ENCODE assay signal across 12 mouse cellular contexts in genomic region chr13:59801000-59801399, GRCm38 (mm10). TPM values are rescaled to one million over a fixed set of nuclear protein-coding genes. Genes with fewer than 3 reads are reported as not detected.
A peak's percentile ranks its signal among the peaks of the same experiment; 100 is the strongest.
DNase-seq lines count a peak whose midpoint lies in the region; ATAC-seq and TF ChIP-seq lines count a peak whose summit lies in the region.
"Had no signal": no experiment of that assay in that cellular context is flagged by ENCODE, and none has a peak within 500 bp of the region (broad histone marks: within the 10 kb centered on the region; RNA-seq: fewer than 3 reads in every experiment).

No protein-coding gene starts in this region.

- peaks cover 100% of the 10 kb centered on the region for H3K36me3 ChIP-seq in heart, postnatal 0 days (replicated peaks; ENCODE audit: control insufficient read depth, insufficient read depth, low read length)
- peaks cover 91% of the 10 kb centered on the region for H3K36me3 ChIP-seq in kidney, postnatal 0 days (ENCODE audit: insufficient read depth, low read length)

- H3K4me3 ChIP-seq in heart, postnatal 0 days (ENCODE audit: low read depth, low read length): no peak overlapping the region
- no peak overlapping the region for H3K4me3 ChIP-seq in kidney, postnatal 0 days (replicated peaks; ENCODE audit: low read depth, low read length)
- H3K4me3 ChIP-seq: heart, embryonic 12.5 days had no signal

- H3K9me3 ChIP-seq in heart, postnatal 0 days (replicated peaks; ENCODE audit: control insufficient read depth, low read length): no peaks in the 10 kb centered on the region
- H3K9me3 ChIP-seq in kidney, postnatal 0 days (replicated peaks; ENCODE audit: low read length): no peaks in the 10 kb centered on the region
- H3K9me3 ChIP-seq: heart, embryonic 12.5 days had no signal

- H3K4me2 ChIP-seq in heart, postnatal 0 days (ENCODE audit: low read depth, low read length): no peak overlapping the region
- no peak overlapping the region for H3K4me2 ChIP-seq in kidney, postnatal 0 days (ENCODE audit: low read length)
- H3K4me2 ChIP-seq: heart, embryonic 12.5 days had no signal

- H3K9ac ChIP-seq in heart, postnatal 0 days (replicated peaks; ENCODE audit: low read depth, low read length): no peak overlapping the region
- no peak overlapping the region for H3K9ac ChIP-seq in kidney, postnatal 0 days (ENCODE audit: low read depth, low read length)
- H3K9ac ChIP-seq: heart, embryonic 12.5 days had no signal

- no peaks in the 10 kb centered on the region for H3K27me3 ChIP-seq in heart, postnatal 0 days (ENCODE audit: control insufficient read depth, insufficient read depth, low read length)
- no peaks in the 10 kb centered on the region for H3K27me3 ChIP-seq in kidney, postnatal 0 days (ENCODE audit: insufficient read depth, low read length)
- H3K27me3 ChIP-seq: heart, embryonic 12.5 days had no signal

- peak; percentile 16 for DNase-seq in heart, postnatal 0 days (ENCODE audit: low spot score)
- DNase-seq in heart, postnatal 36 days: no peak
- DNase-seq in ovary, postnatal 14 days (ENCODE audit: low spot score): peak; percentile 33
- DNase-seq in ovary, postnatal 10 days (ENCODE audit: low spot score): no peak
- peak; percentile 31 for DNase-seq in kidney, postnatal 0 days (ENCODE audit: low spot score)
- DNase-seq in lung, postnatal 4 days: peak; percentile 9 to 30
- DNase-seq in thymus, postnatal 10 days (ENCODE audit: low spot score in 2 of 2): no peak

- no peak overlapping the region for H3K27ac ChIP-seq in heart, postnatal 0 days (ENCODE audit: low read depth)
- H3K27ac ChIP-seq in kidney, postnatal 0 days: no peak overlapping the region
- H3K27ac ChIP-seq: macrophage had no signal

- no peak for ATAC-seq in heart, postnatal 0 days (ENCODE audit: insufficient read depth, low read depth)
- ATAC-seq in kidney, postnatal 0 days (replicated peaks; ENCODE audit: low FRiP score, low read depth): no peak
- ATAC-seq: inflammation-experienced regulatory T-cells, adult 6 months had no signal

- WGBS in heart, postnatal 0 days: 63% methylated on average over 6 of the region's 6 CpGs
- 72% methylated on average over 6 of the region's 6 CpGs for WGBS in kidney, postnatal 0 days

- TF ChIP-seq EP300 in heart, postnatal 0 days (IDR thresholded peaks at IDR 0.05; ENCODE audit: low read depth): no peak

- intact Hi-C loops in heart, postnatal 36 days (cut with DNase I): no loop called here

- no peaks in the 10 kb centered on the region for H3K4me1 ChIP-seq in heart, postnatal 0 days (ENCODE audit: control insufficient read depth, insufficient read depth)
- no peaks in the 10 kb centered on the region for H3K4me1 ChIP-seq in kidney, postnatal 0 days (replicated peaks; ENCODE audit: insufficient read depth, low read length)

- no peak for TF ChIP-seq CTCF in heart, postnatal 0 days (IDR thresholded peaks at IDR 0.05; ENCODE audit: low read depth)
- TF ChIP-seq CTCF in kidney, postnatal 0 days (IDR thresholded peaks at IDR 0.05; ENCODE audit: low read depth): no peak

RNA-seq across cellular contexts. Expression of gene Gm49354, which starts 19.0 kb away (rescaled TPM):
- not detected in 2 replicates for total RNA-seq in heart, postnatal 0 days (2014; rRNA removed; ENCODE audit: low replicate concordance)
- polyA plus RNA-seq in heart, postnatal 0 days (2015; fragmentation: Nextera tagmentation; extraction: Ambion mirVana): not detected in 2 replicates
- not detected for total RNA-seq in heart, postnatal 36 days (2021)
- polyA plus RNA-seq in kidney, postnatal 0 days (2015; fragmentation: Nextera tagmentation; extraction: Ambion mirVana): not detected in 2 replicates
- total RNA-seq: gastrocnemius, adult 8-10 months; left cerebral cortex, postnatal 14 days had no signal
- polyA plus RNA-seq: heart, embryonic 12.5 days; inflammation-experienced regulatory T-cells, adult 6 months; macrophage had no signal

RNA-seq across cellular contexts. Expression of gene Tut7, which starts 21.9 kb away (rescaled TPM):
- 19.3 and 24.3 TPM in 2 replicates for total RNA-seq in heart, postnatal 0 days (2014; rRNA removed; ENCODE audit: low replicate concordance)
- polyA plus RNA-seq in heart, postnatal 0 days (2015; fragmentation: Nextera tagmentation; extraction: Ambion mirVana): 24.0 and 26.3 TPM in 2 replicates
- total RNA-seq in heart, postnatal 36 days (2021): 10 to 100 TPM; 44.6 to 45.8 TPM
- 34.7 and 38.7 TPM in 2 replicates for polyA plus RNA-seq in kidney, postnatal 0 days (2015; fragmentation: Nextera tagmentation; extraction: Ambion mirVana)

RNA-seq across cellular contexts. Expression of gene Isca1, which starts 31.4 kb away (rescaled TPM):
- total RNA-seq in heart, postnatal 0 days (2014; rRNA removed; ENCODE audit: low replicate concordance): 187 and 193 TPM in 2 replicates
- 259 and 270 TPM in 2 replicates for polyA plus RNA-seq in heart, postnatal 0 days (2015; fragmentation: Nextera tagmentation; extraction: Ambion mirVana)
- 100 to 1,000 TPM; 215 to 228 TPM for total RNA-seq in heart, postnatal 36 days (2021)
- polyA plus RNA-seq in kidney, postnatal 0 days (2015; fragmentation: Nextera tagmentation; extraction: Ambion mirVana): 148 and 153 TPM in 2 replicates

RNA-seq across cellular contexts. Expression of gene 1700014D04Rik, which starts 54.4 kb away (rescaled TPM):
- total RNA-seq in heart, postnatal 0 days (2014; rRNA removed; ENCODE audit: low replicate concordance): not detected in 2 replicates
- 0.18 TPM in 1 of 2 replicates, not detected in the other for polyA plus RNA-seq in heart, postnatal 0 days (2015; fragmentation: Nextera tagmentation; extraction: Ambion mirVana)
- not detected for total RNA-seq in heart, postnatal 36 days (2021)
- polyA plus RNA-seq in kidney, postnatal 0 days (2015; fragmentation: Nextera tagmentation; extraction: Ambion mirVana): not detected in 2 replicates
- polyA plus RNA-seq: heart, embryonic 12.5 days; inflammation-experienced regulatory T-cells, adult 6 months; macrophage had no signal

Comparison
In these comparisons a context has a peak if more than half of its experiments do, and no peak if none do; other contexts are left out.
1. DNase-seq: peak in heart, postnatal 0 days (single experiment), ovary, postnatal 14 days (single experiment), kidney, postnatal 0 days (single experiment) and lung, postnatal 4 days (2 of 2); none in heart, postnatal 36 days (0 of 2), ovary, postnatal 10 days (single experiment) and thymus, postnatal 10 days (0 of 2).